In genomic region chr19:40477445-40477941, GRCm38 (mm10) we compare ENCODE assay signal across 8 mouse cellular contexts. TPM values are rescaled to one million over a fixed set of nuclear protein-coding genes. Genes with fewer than 3 reads are reported as not detected.
DNase-seq lines count a peak whose midpoint lies in the region; ATAC-seq and TF ChIP-seq lines count a peak whose summit lies in the region.
"Had no signal": no experiment of that assay in that cellular context is flagged by ENCODE, and none has a peak within 500 bp of the region (broad histone marks: within the 10 kb centered on the region; RNA-seq: fewer than 3 reads in every experiment).

No protein-coding gene starts in this region.

- peak; percentile 28 for DNase-seq in thymus, postnatal 4 days
- DNase-seq in thymus, postnatal 10 days (ENCODE audit: low spot score in 2 of 2) = no peak
- DNase-seq in kidney, postnatal 25 days = peak; percentile 58 to 70
- DNase-seq in right cerebral cortex, adult 18-20 months = no peak
- no peak for DNase-seq in retina, embryonic 14.5 days (ENCODE audit: low spot score)

- no peaks in the 10 kb centered on the region for H3K9me3 ChIP-seq in heart, embryonic 13.5 days
- H3K9me3 ChIP-seq: limb, embryonic 15.5 days had no signal

- TF ChIP-seq CTCF in small intestine, adult 2 months (IDR thresholded peaks at IDR 0.05; ENCODE audit: extremely low read depth, insufficient read length, insufficient replicate concordance, low read depth, low read length) = no peak

- H3K36me3 ChIP-seq in heart, embryonic 13.5 days = 0 out of 2 replicates have a peak, but pooled peaks cover 4% of the 10 kb centered on the region
- no peaks in the 10 kb centered on the region for H3K36me3 ChIP-seq in small intestine, adult 2 months (ENCODE audit: control insufficient read depth, insufficient read depth, low read length)
- H3K36me3 ChIP-seq: limb, embryonic 15.5 days had no signal

- WGBS in heart, embryonic 13.5 days = 22% methylated on average over 5 of the region's 5 CpGs
- 9% methylated on average over 5 of the region's 5 CpGs for WGBS in small intestine, adult 2 months

- ATAC-seq in heart, embryonic 13.5 days (ENCODE audit: extremely low read depth, insufficient number of reproducible peaks, low FRiP score, low TSS enrichment) = 0 out of 2 replicates have a peak, but pooled peaks have one; percentile 18

- H3K27me3 ChIP-seq in heart, embryonic 13.5 days (replicated peaks) = no peaks in the 10 kb centered on the region
- no peaks in the 10 kb centered on the region for H3K27me3 ChIP-seq in small intestine, adult 2 months (ENCODE audit: control insufficient read depth, insufficient read depth, low read length)
- H3K27me3 ChIP-seq: limb, embryonic 15.5 days had no signal

- H3K4me1 ChIP-seq in heart, embryonic 13.5 days = peaks cover 62% of the 10 kb centered on the region
- peaks cover 32% of the 10 kb centered on the region for H3K4me1 ChIP-seq in small intestine, adult 2 months (ENCODE audit: control insufficient read depth, insufficient read depth, insufficient read length, low read length)

- H3K9ac ChIP-seq in heart, embryonic 13.5 days = peak overlapping the region; percentile 53
- H3K9ac ChIP-seq: limb, embryonic 15.5 days had no signal

- H3K4me2 ChIP-seq in heart, embryonic 13.5 days = 0 out of 2 replicates have a peak overlapping the region, but pooled peaks have one; percentile 9
- H3K4me2 ChIP-seq: limb, embryonic 15.5 days had no signal

- TF ChIP-seq POLR2A in small intestine, adult 2 months (IDR thresholded peaks at IDR 0.05; ENCODE audit: low read depth, low read length) = no peak

- no peak overlapping the region for H3K4me3 ChIP-seq in heart, embryonic 13.5 days
- H3K4me3 ChIP-seq in small intestine, adult 2 months (ENCODE audit: low read depth, low read length) = no peak overlapping the region
- H3K4me3 ChIP-seq: limb, embryonic 15.5 days had no signal

- peak overlapping the region; percentile 66 for H3K27ac ChIP-seq in heart, embryonic 13.5 days (replicated peaks)
- peak overlapping the region; percentile 95 for H3K27ac ChIP-seq in small intestine, adult 2 months (ENCODE audit: insufficient read depth, low read depth, low read length)
- H3K27ac ChIP-seq: limb, embryonic 15.5 days had no signal

RNA-seq across cellular contexts. Expression of gene Sorbs1, which starts 36.1 kb away (rescaled TPM):
- polyA plus RNA-seq in heart, embryonic 13.5 days (2015; fragmentation: Nextera tagmentation; extraction: Ambion mirVana) = 65.4 and 74.3 TPM in 2 replicates
- 8.8 and 13.2 TPM in 2 replicates for polyA plus RNA-seq in small intestine, adult 2 months (2012; rRNA removed)

Comparison
In these comparisons a context has a peak if more than half of its experiments do, and no peak if none do; other contexts are left out.
1. DNase-seq: peak in thymus, postnatal 4 days (single experiment) and kidney, postnatal 25 days (2 of 2); none in thymus, postnatal 10 days (0 of 2), right cerebral cortex, adult 18-20 months (single experiment) and retina, embryonic 14.5 days (single experiment).